Mouse (Mus musculus): Measurements from ENCODE around the gene Ptprn2.

Gene Ptprn2

DNA sequence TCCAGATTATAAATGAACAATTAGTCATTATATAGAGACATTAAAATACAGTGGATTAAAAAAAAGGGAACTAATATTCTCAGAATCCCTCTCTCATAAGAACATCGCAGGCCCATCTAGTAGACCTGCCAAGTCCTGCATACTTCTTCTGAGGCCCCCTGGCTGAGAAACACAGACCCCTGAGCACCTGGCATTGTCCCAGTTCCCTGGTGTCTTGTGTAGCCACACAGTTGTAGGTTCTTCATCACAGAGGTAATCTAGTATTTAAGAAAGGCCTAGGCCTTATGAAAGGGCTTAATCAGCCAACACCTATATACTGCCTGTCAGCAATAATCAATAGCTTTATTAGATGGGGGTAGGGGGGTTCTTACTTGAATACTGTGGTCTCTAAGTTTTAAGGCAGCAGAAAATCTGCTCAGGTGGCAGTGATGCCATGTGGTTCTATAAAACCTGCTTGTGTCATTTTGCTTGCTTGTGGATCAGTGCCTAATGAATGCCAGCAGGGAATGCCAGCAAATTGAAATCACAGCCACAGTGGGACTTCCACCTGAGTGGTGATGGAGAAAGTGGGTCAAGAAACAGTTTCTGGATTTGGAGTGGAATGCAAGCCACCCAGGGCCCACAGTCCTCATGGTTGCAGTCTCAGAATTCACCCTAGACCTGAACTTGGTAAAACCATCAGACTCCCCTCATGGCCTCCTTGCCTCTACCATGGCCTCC lies 388.5 kb downstream of the Ptprn2 start:
- in situ Hi-C loops (cut with MseI, MboI) = no loop called here

- in situ Hi-C loops (cut with MseI, MboI) = no loop called here
Observed at GRCm38 (mm10) chr12:116887496-116888281, 402.2 kb downstream of the Ptprn2 start.

DNA sequence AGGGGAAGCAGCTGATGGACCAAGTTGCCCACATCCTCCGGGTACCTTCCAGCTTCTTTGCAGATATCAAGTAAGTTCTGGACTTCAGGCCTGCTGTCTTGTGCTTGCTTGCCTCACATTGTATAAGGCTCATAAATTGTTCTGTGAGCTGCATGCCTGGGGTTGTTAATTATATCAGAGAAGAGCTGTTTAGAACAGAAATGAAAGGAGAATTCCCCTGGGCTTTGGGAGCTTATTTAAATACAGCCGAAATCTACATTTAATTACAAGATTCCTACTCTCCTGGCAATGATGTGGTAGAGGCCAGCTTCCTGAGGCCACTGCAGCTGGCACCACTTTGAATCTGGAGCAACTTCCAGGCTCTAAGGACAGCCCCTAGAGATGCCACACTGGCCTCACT lies 403.3 kb downstream of the Ptprn2 start:
- in situ Hi-C loops (cut with MseI, MboI) = no loop called here

DNA sequence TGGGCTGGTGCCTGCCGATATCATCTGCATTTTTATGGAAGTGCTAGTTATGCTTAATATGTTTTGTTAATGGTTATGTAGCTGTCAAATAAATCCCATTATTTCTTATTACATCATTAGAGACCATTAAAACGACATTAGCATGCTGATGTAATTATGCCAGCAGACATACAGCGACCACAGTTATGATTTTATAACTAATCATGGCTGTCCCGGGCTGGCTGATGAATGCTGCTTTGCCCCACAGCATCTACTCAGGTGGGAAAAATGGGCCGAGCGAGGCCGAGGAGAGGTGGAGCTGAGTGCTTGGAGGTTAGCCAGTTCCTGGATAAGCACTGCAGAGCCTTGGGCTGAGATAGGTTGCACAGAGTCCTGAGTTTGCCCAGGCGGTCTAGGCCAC lies 407.1 kb downstream of the Ptprn2 start:
- in situ Hi-C loops (cut with MseI, MboI) = no loop called here

DNA sequence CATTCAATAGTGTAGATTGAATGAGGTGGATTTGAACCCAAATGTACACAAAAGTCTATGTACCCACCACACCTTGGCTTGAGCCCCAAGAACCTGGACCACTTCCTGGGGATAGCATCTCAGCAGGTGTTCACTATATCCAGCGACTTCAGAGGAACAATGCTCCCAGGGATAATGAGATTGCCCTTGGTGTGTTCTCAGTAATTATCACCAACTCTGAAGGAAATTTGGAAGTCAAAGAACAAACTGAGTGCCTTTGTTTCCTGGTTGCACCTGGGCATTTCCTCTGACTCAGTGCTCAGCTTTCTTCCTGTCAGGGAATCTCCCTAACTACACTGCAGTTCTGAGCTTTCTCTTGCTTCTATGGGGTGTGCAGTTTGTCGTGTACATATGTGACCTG lies 411.1 kb downstream of the Ptprn2 start:
- in situ Hi-C loops (cut with MseI, MboI) = no loop called here

GRCm38 (mm10) chr12:116901773-116902172 lies 416.3 kb downstream of the Ptprn2 start:
- in situ Hi-C loops (cut with MseI, MboI) = no loop called here

GRCm38 (mm10) chr12:116907424-116907823 lies 421.9 kb downstream of the Ptprn2 start:
- in situ Hi-C loops (cut with MseI, MboI) = no loop called here

- in situ Hi-C loops (cut with MseI, MboI) = no loop called here
Observed at GRCm38 (mm10) chr12:116908668-116909067, 423.1 kb downstream of the Ptprn2 start.

GRCm38 (mm10) chr12:116916776-116917175 lies 431.3 kb downstream of the Ptprn2 start:
- in situ Hi-C loops (cut with MseI, MboI) = no loop called here

DNA sequence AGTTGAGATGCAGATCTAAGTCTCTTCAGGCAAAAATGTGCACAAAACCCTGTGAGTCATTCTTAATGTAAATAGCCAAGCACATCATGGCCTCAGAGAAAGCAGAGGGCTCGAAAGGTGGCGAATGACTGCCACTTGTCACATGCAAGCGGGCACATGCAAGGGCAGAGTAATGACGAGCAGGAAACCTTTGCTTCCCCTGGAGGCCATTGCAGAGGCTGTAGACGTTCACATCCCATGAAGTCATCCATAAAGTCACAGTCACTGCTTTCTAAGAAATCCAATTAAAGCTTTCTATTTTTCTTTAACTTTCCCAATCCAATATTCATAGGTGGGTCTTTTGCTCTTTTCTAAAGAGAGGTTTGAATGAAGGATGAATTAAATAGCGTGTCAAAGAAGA lies 433.7 kb downstream of the Ptprn2 start:
- in situ Hi-C loops (cut with MseI, MboI) = no loop called here

GRCm38 (mm10) chr12:116919691-116920526 lies 434.4 kb downstream of the Ptprn2 start:
- in situ Hi-C loops (cut with MseI, MboI) = no loop called here

- in situ Hi-C loops (cut with MseI, MboI) = no loop called here
Observed at GRCm38 (mm10) chr12:116927115-116927514, 441.6 kb downstream of the Ptprn2 start.

GRCm38 (mm10) chr12:116927516-116927915 lies 442.0 kb downstream of the Ptprn2 start:
- in situ Hi-C loops (cut with MseI, MboI) = no loop called here

GRCm38 (mm10) chr12:116938158-116938854 lies 452.8 kb downstream of the Ptprn2 start:
- in situ Hi-C loops (cut with MseI, MboI) = no loop called here

DNA sequence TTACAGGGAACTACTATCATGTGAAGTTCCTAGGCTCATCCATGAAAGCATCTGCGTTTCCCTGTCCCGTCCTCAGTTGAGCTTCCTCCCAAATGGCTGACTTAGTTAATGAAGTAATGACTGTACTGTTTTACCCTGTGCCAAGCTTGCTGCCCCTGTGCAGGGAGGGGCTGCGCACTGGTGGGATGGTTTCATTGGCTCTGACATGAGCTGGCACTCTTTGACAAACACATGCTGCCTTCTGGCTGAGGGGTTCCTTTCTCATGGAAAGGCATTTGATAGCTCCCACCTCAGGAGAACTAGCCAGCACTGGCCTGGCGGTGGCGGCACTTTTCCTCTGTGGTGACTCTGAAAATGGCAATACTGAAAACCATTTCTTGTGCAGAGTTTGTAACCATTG lies 458.4 kb downstream of the Ptprn2 start:
- in situ Hi-C loops (cut with MseI, MboI) = no loop called here

DNA sequence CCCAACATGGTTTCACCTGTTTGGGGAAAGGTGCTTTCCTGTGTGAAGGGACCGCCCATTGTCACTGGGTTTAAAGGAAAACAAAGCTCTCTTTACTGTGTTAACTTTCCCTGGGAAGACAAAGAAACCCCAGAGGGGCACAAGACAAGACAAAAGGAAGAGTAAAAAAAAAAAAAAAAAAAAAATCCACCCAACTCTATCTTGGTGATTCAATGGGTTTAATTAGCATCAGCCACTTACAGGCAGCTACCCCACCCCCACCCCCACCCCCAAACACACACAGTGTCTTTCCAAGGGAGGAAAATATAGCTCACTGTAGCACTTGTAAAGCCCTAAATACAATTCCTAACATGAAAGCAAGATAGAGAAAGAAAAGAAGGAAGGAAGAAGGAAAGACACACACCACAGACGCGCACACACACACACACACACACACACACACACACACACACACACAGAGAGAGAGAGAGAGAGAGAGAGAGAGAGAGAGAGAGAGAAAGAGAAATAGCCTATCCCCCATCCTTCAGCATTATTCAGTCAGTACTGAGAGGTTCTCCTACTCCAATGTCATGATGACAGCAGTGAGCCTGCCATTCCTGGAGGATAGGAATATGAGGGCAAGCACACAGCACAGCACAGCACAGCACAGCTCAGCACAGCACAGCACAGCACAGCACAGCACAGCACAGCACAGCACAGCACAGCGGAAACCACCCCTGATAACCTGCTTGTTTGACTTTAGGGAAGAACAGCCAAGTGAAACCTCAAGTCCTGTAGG lies 462.8 kb downstream of the Ptprn2 start:
- in situ Hi-C loops (cut with MseI, MboI) = no loop called here

DNA sequence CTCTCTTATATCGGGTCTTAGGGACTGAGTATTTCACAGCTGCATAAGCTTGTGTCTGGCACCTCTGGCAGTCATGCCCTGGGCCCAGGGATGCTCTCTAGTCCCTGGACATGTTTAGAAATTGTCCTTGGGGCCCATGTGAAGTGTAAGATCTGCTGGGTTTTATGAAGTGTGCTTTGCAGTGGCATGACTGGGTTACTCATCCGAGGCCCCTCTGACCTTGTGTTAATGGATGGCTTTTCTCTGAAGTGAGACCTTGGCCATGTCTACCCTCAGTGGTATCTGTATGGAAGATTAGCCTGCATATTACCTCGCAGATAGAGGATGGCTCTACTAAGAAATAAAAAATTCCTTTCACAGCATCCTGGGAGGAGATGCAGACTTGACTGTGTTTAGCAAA lies 464.2 kb downstream of the Ptprn2 start:
- in situ Hi-C loops (cut with MseI, MboI) = no loop called here

DNA sequence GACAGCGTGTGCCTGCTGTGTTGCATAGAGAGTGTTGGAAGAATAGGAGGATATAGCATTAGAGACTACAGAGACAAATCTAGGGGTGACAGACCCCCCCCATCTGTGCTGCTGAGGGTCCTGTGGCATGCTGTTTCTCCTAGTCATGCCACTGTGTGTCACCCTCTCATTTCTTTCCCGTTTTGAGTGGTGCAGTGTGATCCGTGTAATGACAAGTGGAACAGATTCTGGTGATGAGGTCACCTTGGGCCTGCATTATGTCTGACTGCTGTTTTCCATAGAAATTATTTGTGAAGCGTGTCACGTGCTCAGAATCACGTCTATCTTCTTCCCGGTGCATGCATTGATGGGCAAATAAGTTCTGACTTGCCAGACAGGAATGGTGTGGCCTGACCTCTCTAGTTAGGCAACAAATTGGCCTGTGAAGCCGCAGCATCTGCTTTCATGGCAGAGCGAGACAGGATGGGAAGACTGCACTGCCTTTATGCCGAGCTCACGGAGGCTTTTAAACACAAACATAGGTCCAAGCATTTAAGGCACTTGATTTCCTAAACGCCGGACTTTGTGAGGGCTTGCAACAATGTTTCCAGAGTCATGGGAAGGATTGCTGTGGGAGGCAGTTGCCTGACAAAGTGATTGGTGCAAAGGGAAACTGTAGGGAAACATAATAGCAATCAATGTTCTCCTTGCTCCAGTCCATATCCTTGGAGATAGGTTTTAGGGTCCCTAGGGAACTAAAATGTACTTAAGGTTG lies 467.1 kb downstream of the Ptprn2 start:
- in situ Hi-C loops (cut with MseI, MboI) = no loop called here

DNA sequence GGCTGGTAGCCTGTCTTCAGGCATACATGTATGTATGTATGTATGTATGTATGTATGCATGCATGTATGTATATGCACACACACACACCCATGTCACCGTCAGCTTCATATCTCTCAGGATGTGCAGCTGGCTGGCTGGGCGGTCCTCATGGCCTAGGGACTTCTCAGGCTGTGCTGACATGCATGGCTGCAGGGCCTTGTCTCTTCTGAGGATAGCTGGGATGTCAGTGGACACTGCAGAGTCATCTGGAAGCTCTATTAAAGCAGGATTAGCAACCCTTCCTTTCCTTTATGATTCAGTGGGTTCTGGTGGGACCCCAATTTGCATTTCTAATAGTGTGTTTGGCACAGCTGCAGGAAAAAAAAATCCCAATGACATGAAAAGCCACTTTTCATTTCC lies 473.6 kb downstream of the Ptprn2 start:
- in situ Hi-C loops (cut with MseI, MboI) = no loop called here

- in situ Hi-C loops (cut with MseI, MboI) = no loop called here
Observed at GRCm38 (mm10) chr12:116963906-116964305, 478.4 kb downstream of the Ptprn2 start.
